Mouse (Mus musculus) bone marrow, adult 2 months (tissue): ENCODE measurements around the gene Gtf2f1.

Source experiments
- CTCF ChIP-seq: fragments of 200-500 bp; IDR thresholded peaks from 2 replicates; pipeline ENCODE4 v1.5.1; 2011; ENCODE audit warnings: low read length, control low read depth; ENCODE audit not compliant: control insufficient read depth, insufficient read depth
- POLR2A ChIP-seq: fragments of 200-500 bp; IDR thresholded peaks from 2 replicates; pipeline ENCODE4 v1.6.1; 2011; ENCODE audit warnings: low read depth, mild to moderate bottlenecking, control low read depth, low read length, borderline replicate concordance; ENCODE audit not compliant: control insufficient read depth

DNA sequence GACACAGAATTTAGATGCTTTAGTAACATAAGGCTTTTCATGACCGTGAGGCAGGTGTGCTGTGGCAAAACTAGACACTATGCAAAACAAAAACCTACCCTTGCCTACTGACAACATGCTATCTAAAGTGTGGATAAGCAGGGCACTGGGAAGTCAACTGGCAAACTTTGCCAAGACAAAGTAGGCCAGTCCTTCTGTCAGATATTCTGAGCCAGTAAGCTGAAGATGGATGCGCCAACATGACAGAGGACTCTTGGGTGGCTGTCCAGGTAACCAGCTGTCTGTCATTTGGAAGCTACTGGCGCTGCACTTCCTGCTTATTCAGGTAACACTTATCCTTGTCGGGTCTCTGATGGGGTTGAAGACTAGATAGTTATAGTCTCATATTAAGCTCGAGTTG is 41.0 kb downstream of the Gtf2f1 start:
- TF ChIP-seq CTCF (no peak), POLR2A (no peak)
